Comparison of ENCODE assay signal across 30 mouse cellular contexts in genomic region chr7:122475038-122475437, GRCm38 (mm10).
DNase-seq lines count a peak whose midpoint lies in the region; ATAC-seq and TF ChIP-seq lines count a peak whose summit lies in the region.
"Had no signal": no experiment of that assay in that cellular context is flagged by ENCODE, and none has a peak within 500 bp of the region (broad histone marks: within the 10 kb centered on the region; RNA-seq: fewer than 3 reads in every experiment).

No protein-coding gene starts in this region.

- no peak for TF ChIP-seq POLR2A in CH12.LX (IDR thresholded peaks at IDR 0.05; ENCODE audit: low read depth, low read length)

- dilution Hi-C loops in CH12.LX (cut with MboI; ENCODE audit: extremely low pct_ligation_motif_present, extremely low pct_unique_long_range_greater_than_20kb, low sequenced_read_pairs): no loop called here

- no peak overlapping the region for H3K4me2 ChIP-seq in kidney, postnatal 0 days (ENCODE audit: low read length)
- no peak overlapping the region for H3K4me2 ChIP-seq in lung, embryonic 14.5 days
- H3K4me2 ChIP-seq in CH12.LX (ENCODE audit: insufficient read depth, low read depth, poor library complexity, severe bottlenecking): no peak overlapping the region
- H3K4me2 ChIP-seq: embryonic facial prominence, embryonic 12.5 days; heart, embryonic 15.5 days; hindbrain, embryonic 12.5 days; limb, embryonic 15.5 days; midbrain, embryonic 15.5 days; neural tube, embryonic 12.5 days had no signal

- no peaks in the 10 kb centered on the region for H3K9me3 ChIP-seq in kidney, postnatal 0 days (replicated peaks; ENCODE audit: low read length)
- peaks cover 5% of the 10 kb centered on the region; the same call in 1 of the 2 replicates for H3K9me3 ChIP-seq in lung, embryonic 14.5 days (ENCODE audit: low read depth, low read length)
- peaks cover 33% of the 10 kb centered on the region for H3K9me3 ChIP-seq in CH12.LX (replicated peaks; ENCODE audit: low read length)
- H3K9me3 ChIP-seq: embryonic facial prominence, embryonic 12.5 days; heart, embryonic 15.5 days; limb, embryonic 15.5 days had no signal

- no peaks in the 10 kb centered on the region for H3K79me2 ChIP-seq in CH12.LX (replicated peaks; ENCODE audit: control insufficient read depth, extremely low read depth, insufficient read depth, poor library complexity, severe bottlenecking)

- no peaks in the 10 kb centered on the region for H3K4me1 ChIP-seq in kidney, postnatal 0 days (replicated peaks; ENCODE audit: insufficient read depth, low read length)
- H3K4me1 ChIP-seq in lung, embryonic 14.5 days (ENCODE audit: insufficient read depth): no peaks in the 10 kb centered on the region
- H3K4me1 ChIP-seq in CH12.LX (ENCODE audit: control insufficient read depth in 1 of 2, insufficient read depth in 2 of 2): peaks cover 0 to 4% of the 10 kb centered on the region in 2 experiments; a peak in 1 of 4 replicates
- H3K4me1 ChIP-seq: heart, embryonic 15.5 days; limb, embryonic 15.5 days had no signal

- no peak overlapping the region for H3K9ac ChIP-seq in kidney, postnatal 0 days (ENCODE audit: low read depth, low read length)
- H3K9ac ChIP-seq in lung, embryonic 14.5 days: no peak overlapping the region
- H3K9ac ChIP-seq in CH12.LX (ENCODE audit: insufficient read depth, low read depth): no peak overlapping the region
- H3K9ac ChIP-seq: embryonic facial prominence, embryonic 12.5 days; heart, embryonic 15.5 days; hindbrain, embryonic 12.5 days; limb, embryonic 15.5 days; midbrain, embryonic 15.5 days; neural tube, embryonic 12.5 days had no signal

- no peak for TF ChIP-seq EP300 in CH12.LX (IDR thresholded peaks at IDR 0.05; ENCODE audit: low read length)

- H3K27ac ChIP-seq in kidney, postnatal 0 days: no peak overlapping the region
- H3K27ac ChIP-seq in lung, embryonic 14.5 days (ENCODE audit: low read depth): no peak overlapping the region
- no peak overlapping the region for H3K27ac ChIP-seq in CH12.LX (ENCODE audit: insufficient read depth, low read depth)
- H3K27ac ChIP-seq: embryonic facial prominence, embryonic 12.5 days; heart, embryonic 10.5 days; heart, embryonic 15.5 days; hindbrain, embryonic 12.5 days; limb, embryonic 10.5 days; limb, embryonic 15.5 days; midbrain, embryonic 10.5 days; midbrain, embryonic 15.5 days; neural tube, embryonic 12.5 days had no signal

- TF ChIP-seq CTCF in kidney, postnatal 0 days (IDR thresholded peaks at IDR 0.05; ENCODE audit: low read depth): peak; percentile 18; the same call in 1 of the 2 replicates
- TF ChIP-seq CTCF in lung, embryonic 14.5 days (IDR thresholded peaks at IDR 0.05; ENCODE audit: low read depth): peak; percentile 42; the same call in 1 of the 2 replicates
- peak; percentile 25 to 34; a peak in 3 of 4 replicates for TF ChIP-seq CTCF in CH12.LX (conservative IDR thresholded peaks at IDR 0.05 in 1 of 2, IDR thresholded peaks at IDR 0.05 in 1 of 2; ENCODE audit: low read depth in 2 of 2, low read length in 2 of 2)

- H3K27me3 ChIP-seq in kidney, postnatal 0 days (ENCODE audit: insufficient read depth, low read length): no peaks in the 10 kb centered on the region
- H3K27me3 ChIP-seq in lung, embryonic 14.5 days (ENCODE audit: insufficient read depth, low read length): no peaks in the 10 kb centered on the region
- no peaks in the 10 kb centered on the region for H3K27me3 ChIP-seq in CH12.LX (replicated peaks)
- H3K27me3 ChIP-seq: embryonic facial prominence, embryonic 12.5 days; hindbrain, embryonic 12.5 days; midbrain, embryonic 15.5 days; neural tube, embryonic 12.5 days had no signal

- no peak for TF ChIP-seq RAD21 in CH12.LX (IDR thresholded peaks at IDR 0.05; ENCODE audit: low read depth, low read length)

- in situ Hi-C loops in CH12.LX (cut with MboI; ENCODE audit: low pct_ligation_motif_present, low pct_unique_long_range_greater_than_20kb, low sequenced_read_pairs): loop anchor here (10.0 kb wide), 1 partner anchor 450 kb away; no protein-coding TSS in a partner anchor

- no peak overlapping the region for H3K4me3 ChIP-seq in kidney, postnatal 0 days (replicated peaks; ENCODE audit: low read depth, low read length)
- H3K4me3 ChIP-seq in lung, embryonic 14.5 days (ENCODE audit: low read depth, low read length): no peak overlapping the region
- no peak overlapping the region for H3K4me3 ChIP-seq in CH12.LX (replicated peaks in 1 of 3; ENCODE audit: low read depth in 2 of 3, low read length in 2 of 3, poor library complexity in 1 of 3)
- H3K4me3 ChIP-seq: embryonic facial prominence, embryonic 12.5 days; heart, embryonic 10.5 days; heart, embryonic 15.5 days; hindbrain, embryonic 12.5 days; limb, embryonic 10.5 days; limb, embryonic 15.5 days; midbrain, embryonic 10.5 days; midbrain, embryonic 15.5 days; myocyte; neural tube, embryonic 12.5 days had no signal

- no peaks in the 10 kb centered on the region for H3K36me3 ChIP-seq in kidney, postnatal 0 days (ENCODE audit: insufficient read depth, low read length)
- H3K36me3 ChIP-seq in lung, embryonic 14.5 days (ENCODE audit: insufficient read depth): no peaks in the 10 kb centered on the region
- H3K36me3 ChIP-seq in CH12.LX (replicated peaks in 1 of 2; ENCODE audit: control insufficient read depth in 1 of 2, insufficient read depth in 1 of 2, low read length in 1 of 2): peaks cover 84 to 100% of the 10 kb centered on the region in 2 experiments
- H3K36me3 ChIP-seq: embryonic facial prominence, embryonic 12.5 days; heart, embryonic 10.5 days; heart, embryonic 15.5 days; hindbrain, embryonic 12.5 days; limb, embryonic 10.5 days; limb, embryonic 15.5 days; midbrain, embryonic 10.5 days; midbrain, embryonic 15.5 days; neural tube, embryonic 12.5 days had no signal

- ATAC-seq in kidney, postnatal 0 days (replicated peaks; ENCODE audit: low FRiP score, low read depth): no peak
- ATAC-seq in lung, embryonic 14.5 days (ENCODE audit: insufficient read depth): no peak
- ATAC-seq in erythroblast, adult 5-6 weeks (replicated peaks; ENCODE audit: low FRiP score, poor library complexity, severe bottlenecking): no peak
- ATAC-seq: intestine, embryonic 16.5 days; midbrain, embryonic 15.5 days had no signal

- DNase-seq in kidney, postnatal 0 days (ENCODE audit: low spot score): no peak
- DNase-seq in kidney, postnatal 4 days: no peak
- no peak for DNase-seq in lung, embryonic 14.5 days
- DNase-seq in lung, postnatal 10 days: no peak
- no peak for DNase-seq in CH12.LX (ENCODE audit: extremely low read depth)
- DNase-seq in R1 (ENCODE audit: low read depth, low spot score): peak; percentile 26
- no peak for DNase-seq in adrenal gland, postnatal 36 days
- DNase-seq: adrenal gland, postnatal 14 days; cerebellum, adult 11-12 months; cerebellum, adult 9-11 months; embryo, embryonic 11 days; gastrocnemius, postnatal 10 days; kidney, adult 8-10 months; kidney, postnatal 10 days; right cerebral cortex, adult 18-20 months; spleen, adult 18-20 months; thymus, adult 2 months; thymus, postnatal 36 days had no signal

TF ChIP-seq in CH12.LX, 34 proteins besides CTCF, POLR2A, EP300 and RAD21:
- no peak for TF ChIP-seq ELF1 (IDR thresholded peaks at IDR 0.05; ENCODE audit: low read depth, low read length)
- no peak for TF ChIP-seq MYC (IDR thresholded peaks at IDR 0.05; ENCODE audit: low read depth, low read length)
- no peak for TF ChIP-seq SIN3A (IDR thresholded peaks at IDR 0.05; ENCODE audit: low read length)
- no peak for TF ChIP-seq UBTF (IDR thresholded peaks at IDR 0.05; ENCODE audit: low read depth, low read length)
- no peak for TF ChIP-seq USF2 (conservative IDR thresholded peaks at IDR 0.05; ENCODE audit: low read depth, low read length)
- TF ChIP-seq MAFK (IDR thresholded peaks at IDR 0.05; ENCODE audit: insufficient replicate concordance, low read length): no peak
- TF ChIP-seq ZKSCAN1 (IDR thresholded peaks at IDR 0.05; ENCODE audit: borderline replicate concordance, low read depth, low read length): no peak
- TF ChIP-seq ZMIZ1 (IDR thresholded peaks at IDR 0.05; ENCODE audit: low read depth, low read length): no peak
- no peak for TF ChIP-seq KAT2A (IDR thresholded peaks at IDR 0.05; ENCODE audit: insufficient replicate concordance, low read length)
- no peak for TF ChIP-seq JUN (IDR thresholded peaks at IDR 0.05; ENCODE audit: insufficient read depth, low read depth, low read length)
- TF ChIP-seq MXI1 (IDR thresholded peaks at IDR 0.05; ENCODE audit: low read depth, low read length): no peak
- TF ChIP-seq PAX5 (IDR thresholded peaks at IDR 0.05; ENCODE audit: low read length): no peak
- no peak for TF ChIP-seq GABPA (IDR thresholded peaks at IDR 0.05; ENCODE audit: insufficient replicate concordance, low read depth, low read length)
- no peak for TF ChIP-seq SMC3 (IDR thresholded peaks at IDR 0.05; ENCODE audit: low read depth, low read length)
- TF ChIP-seq TBP (conservative IDR thresholded peaks at IDR 0.05; ENCODE audit: low read depth, low read length): no peak
- TF ChIP-seq IRF4 (IDR thresholded peaks at IDR 0.05; ENCODE audit: low read depth, low read length): no peak
